ENCODE assay signal across 22 mouse cellular contexts in genomic region chr4:102685045-102685444, GRCm38 (mm10). TPM values are rescaled to one million over a fixed set of nuclear protein-coding genes. Genes with fewer than 3 reads are reported as not detected.
DNase-seq lines count a peak whose midpoint lies in the region; ATAC-seq and TF ChIP-seq lines count a peak whose summit lies in the region.
"Had no signal": no experiment of that assay in that cellular context is flagged by ENCODE, and none has a peak within 500 bp of the region (broad histone marks: within the 10 kb centered on the region; RNA-seq: fewer than 3 reads in every experiment).

No protein-coding gene starts in this region.

- no peaks in the 10 kb centered on the region for H3K36me3 ChIP-seq in heart, embryonic 11.5 days (ENCODE audit: control insufficient read depth, insufficient read depth, low read length)
- H3K36me3 ChIP-seq in kidney, adult 2 months (ENCODE audit: control insufficient read depth, insufficient read depth, low read length), result no peaks in the 10 kb centered on the region
- H3K36me3 ChIP-seq: embryonic facial prominence, embryonic 15.5 days; forebrain, embryonic 12.5 days; heart, embryonic 13.5 days; hindbrain, embryonic 12.5 days; intestine, embryonic 15.5 days; limb, embryonic 15.5 days; lung, embryonic 15.5 days; neural tube, embryonic 15.5 days; stomach, embryonic 15.5 days had no signal

- H3K27me3 ChIP-seq in heart, embryonic 11.5 days (ENCODE audit: control insufficient read depth, insufficient read depth, low read length), result no peaks in the 10 kb centered on the region
- no peaks in the 10 kb centered on the region for H3K27me3 ChIP-seq in kidney, adult 2 months (replicated peaks; ENCODE audit: control insufficient read depth, insufficient read depth, low read length)
- H3K27me3 ChIP-seq: embryonic facial prominence, embryonic 15.5 days; forebrain, embryonic 12.5 days; heart, embryonic 13.5 days; hindbrain, embryonic 12.5 days; intestine, embryonic 15.5 days; limb, embryonic 15.5 days; lung, embryonic 15.5 days; neural tube, embryonic 15.5 days; Patski; stomach, embryonic 15.5 days had no signal

- no peak overlapping the region for H3K4me3 ChIP-seq in heart, embryonic 11.5 days (ENCODE audit: low read depth, low read length)
- no peak overlapping the region for H3K4me3 ChIP-seq in kidney, adult 2 months (ENCODE audit: insufficient read depth, low read depth, low read length)
- H3K4me3 ChIP-seq: embryonic facial prominence, embryonic 15.5 days; forebrain, embryonic 12.5 days; heart, embryonic 13.5 days; hindbrain, embryonic 12.5 days; intestine, embryonic 15.5 days; limb, embryonic 15.5 days; lung, embryonic 15.5 days; neural tube, embryonic 15.5 days; stomach, embryonic 15.5 days had no signal

- H3K9ac ChIP-seq in heart, embryonic 11.5 days (ENCODE audit: low read depth, low read length), result no peak overlapping the region
- H3K9ac ChIP-seq: embryonic facial prominence, embryonic 15.5 days; forebrain, embryonic 12.5 days; heart, embryonic 13.5 days; hindbrain, embryonic 12.5 days; intestine, embryonic 15.5 days; limb, embryonic 15.5 days; lung, embryonic 15.5 days; neural tube, embryonic 15.5 days; stomach, embryonic 15.5 days had no signal

- no peak overlapping the region for H3K27ac ChIP-seq in heart, embryonic 11.5 days (ENCODE audit: low read depth, low read length)
- H3K27ac ChIP-seq in kidney, adult 2 months (ENCODE audit: insufficient read depth, low read depth, low read length), result no peak overlapping the region
- H3K27ac ChIP-seq: embryonic facial prominence, embryonic 15.5 days; forebrain, embryonic 12.5 days; heart, embryonic 13.5 days; hindbrain, embryonic 12.5 days; intestine, embryonic 15.5 days; kidney, postnatal 0 days; limb, embryonic 15.5 days; lung, embryonic 15.5 days; neural tube, embryonic 15.5 days; stomach, embryonic 15.5 days had no signal

- peaks cover 2% of the 10 kb centered on the region; the same call in 1 of the 2 replicates for H3K9me3 ChIP-seq in heart, embryonic 11.5 days (replicated peaks; ENCODE audit: control insufficient read depth, low read length)
- H3K9me3 ChIP-seq: embryonic facial prominence, embryonic 15.5 days; forebrain, embryonic 12.5 days; heart, embryonic 13.5 days; hindbrain, embryonic 12.5 days; intestine, embryonic 15.5 days; limb, embryonic 15.5 days; lung, embryonic 15.5 days; neural tube, embryonic 15.5 days; stomach, embryonic 15.5 days had no signal

- peak; percentile 39 to 55 for DNase-seq in heart, adult 18-20 months
- peak; percentile 7 for DNase-seq in brain, embryonic 14.5 days (ENCODE audit: low read depth)
- DNase-seq in layer of hippocampus, postnatal 14 days (ENCODE audit: low spot score in 2 of 2), result peak; percentile 59 to 61
- DNase-seq in lung, postnatal 36 days, result peak; percentile 54
- no peak for DNase-seq in cerebellum, postnatal 4 days (ENCODE audit: low spot score in 2 of 2)
- DNase-seq in kidney, adult 2 months, result no peak
- DNase-seq: B cell, adult 2 months; cerebellum, adult 11-12 months; thymus, postnatal 4 days had no signal

- H3K4me1 ChIP-seq in heart, embryonic 11.5 days (ENCODE audit: control insufficient read depth, insufficient read depth, low read length), result no peaks in the 10 kb centered on the region
- no peaks in the 10 kb centered on the region for H3K4me1 ChIP-seq in kidney, adult 2 months (ENCODE audit: control insufficient read depth, insufficient read depth, low read length)
- H3K4me1 ChIP-seq: embryonic facial prominence, embryonic 15.5 days; forebrain, embryonic 12.5 days; heart, embryonic 13.5 days; hindbrain, embryonic 12.5 days; intestine, embryonic 15.5 days; limb, embryonic 15.5 days; lung, embryonic 15.5 days; neural tube, embryonic 15.5 days; stomach, embryonic 15.5 days had no signal

- WGBS in heart, embryonic 11.5 days (ENCODE audit: insufficient replicate concordance), result 50% methylated on average over 1 of the region's 1 CpGs
- 81% methylated on average over 1 of the region's 1 CpGs for WGBS in kidney, adult 2 months

- TF ChIP-seq POLR2A in brain, embryonic 14.5 days (IDR thresholded peaks at IDR 0.05; ENCODE audit: borderline replicate concordance, extremely low read depth, insufficient read depth, insufficient read length, poor library complexity, severe bottlenecking), result no peak
- no peak for TF ChIP-seq POLR2A in kidney, adult 2 months (IDR thresholded peaks at IDR 0.05; ENCODE audit: low read depth, low read length)

- no peak overlapping the region for H3K4me2 ChIP-seq in heart, embryonic 11.5 days
- H3K4me2 ChIP-seq: embryonic facial prominence, embryonic 15.5 days; forebrain, embryonic 12.5 days; heart, embryonic 13.5 days; hindbrain, embryonic 12.5 days; intestine, embryonic 15.5 days; limb, embryonic 15.5 days; lung, embryonic 15.5 days; midbrain, embryonic 11.5 days; neural tube, embryonic 15.5 days; stomach, embryonic 15.5 days had no signal

- no peak for ATAC-seq in heart, embryonic 11.5 days (replicated peaks; ENCODE audit: insufficient number of reproducible peaks, low FRiP score, low TSS enrichment)
- ATAC-seq: intestine, embryonic 15.5 days; Patski had no signal

- no peak for TF ChIP-seq CTCF in brain, embryonic 14.5 days (IDR thresholded peaks at IDR 0.05; ENCODE audit: borderline replicate concordance, extremely low read depth, insufficient read depth, insufficient read length)
- no peak for TF ChIP-seq CTCF in kidney, adult 2 months (conservative IDR thresholded peaks at IDR 0.05; ENCODE audit: insufficient read depth, insufficient read length, low read depth, low read length)

RNA-seq across cellular contexts. Expression of gene Sgip1, which starts 56.1 kb away (rescaled TPM):
- 1 to 10 TPM in 1 of 2 experiments, under 1 TPM in 1; 0.65 to 1.3 TPM for total RNA-seq in heart, adult 18-20 months (2021)
- 1.5 and 3.2 TPM in 2 replicates for polyA plus RNA-seq in heart, embryonic 11.5 days (2014; fragmentation: Nextera tagmentation; extraction: Ambion mirVana)
- 22.6 and 44.3 TPM in 2 replicates for polyA plus RNA-seq in brain, embryonic 14.5 days (2012; rRNA removed)
- 100 to 1,000 TPM; 277 to 311 TPM for total RNA-seq in layer of hippocampus, postnatal 14 days (2021)
- polyA plus RNA-seq in kidney, adult 2 months (2012; rRNA removed), result 0.95 and 1.1 TPM in 2 replicates

Comparison
In these comparisons a context has a peak if more than half of its experiments do, and no peak if none do; other contexts are left out.
1. DNase-seq: peak in heart, adult 18-20 months (2 of 2), brain, embryonic 14.5 days (single experiment), layer of hippocampus, postnatal 14 days (2 of 2) and lung, postnatal 36 days (single experiment); none in cerebellum, postnatal 4 days (0 of 2) and kidney, adult 2 months (single experiment).